Mouse (Mus musculus): ENCODE measurements around the gene Gm14403.
"Not testable (repeated sequence)": the region's sequence is repeated elsewhere in the genome, so short reads cannot be mapped to it uniquely, and the experiment has no call there.

The Gm14403 gene

DNA sequence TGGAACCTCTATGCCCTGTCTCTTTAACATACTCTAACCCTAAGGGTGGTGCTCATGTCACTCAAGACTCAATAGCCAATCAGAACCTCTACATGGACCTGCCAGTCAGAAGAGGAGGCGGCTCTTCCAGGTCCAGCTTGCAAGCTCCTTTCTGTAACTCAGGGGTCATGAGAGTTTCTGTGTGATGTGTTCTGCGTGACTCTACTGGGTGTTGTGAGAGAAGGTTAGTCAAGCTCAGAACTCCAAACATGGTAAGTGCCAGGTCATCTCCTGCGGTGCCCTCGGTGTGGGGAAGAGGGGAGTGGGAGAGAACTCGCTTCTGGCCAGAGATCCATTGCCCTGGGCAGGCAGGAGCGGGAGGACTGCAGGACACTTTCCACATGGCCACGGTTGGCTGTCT lies at the start of gene Gm14403:
Gene Gm14403 (plus strand): TSS at position 149 of the 400 bp plus-strand sequence.
- DNase-seq (ENCODE audit: low spot score), result peak; percentile 66

DNA sequence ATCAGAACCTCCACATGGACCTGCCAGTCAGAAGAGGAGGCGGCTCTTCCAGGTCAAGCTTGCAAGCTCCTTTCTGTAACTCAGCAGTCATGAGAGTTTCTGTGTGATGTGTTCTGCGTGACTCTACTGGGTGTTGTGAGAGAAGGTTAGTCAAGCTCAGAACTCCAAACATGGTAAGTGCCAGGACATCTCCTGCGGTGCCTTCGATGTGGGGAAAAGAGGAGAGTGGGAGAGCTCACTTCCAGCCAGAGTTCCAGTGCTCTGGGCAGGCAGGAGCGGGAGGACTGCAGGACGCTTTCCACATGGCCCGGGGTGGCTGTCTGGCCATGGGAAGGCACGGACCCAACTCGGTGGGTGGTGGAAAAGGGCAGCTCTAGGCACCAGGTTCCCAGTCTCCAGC lies 33.3 kb upstream of the Gm14403 start, which contains the start of gene Zfp970:
Gene Zfp970 (plus strand): TSS at position 58 of the 400 bp plus-strand sequence.
- DNase-seq (ENCODE audit: low spot score), result not testable (repeated sequence)

DNA sequence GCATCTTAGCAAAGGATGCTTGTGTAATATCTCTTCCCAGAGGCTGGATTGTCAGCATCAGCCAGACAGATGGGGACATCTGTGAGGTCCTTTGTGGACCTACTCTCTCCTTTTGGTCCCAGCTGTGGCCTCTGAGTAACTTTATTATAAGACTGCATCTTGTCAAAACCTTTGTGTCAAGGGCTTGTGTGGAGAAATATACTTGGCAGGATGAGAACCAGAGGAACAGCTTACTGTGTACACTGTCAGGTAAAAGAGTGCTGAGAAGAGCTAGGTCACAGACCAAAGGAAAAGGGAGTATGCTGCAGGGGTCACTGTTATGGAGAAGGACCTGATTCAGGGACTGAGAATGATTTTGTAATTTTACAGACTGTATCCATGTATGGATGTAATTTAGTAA lies 29.8 kb upstream of the Gm14403 start:
- DNase-seq (ENCODE audit: low spot score), result not testable (repeated sequence)

DNA sequence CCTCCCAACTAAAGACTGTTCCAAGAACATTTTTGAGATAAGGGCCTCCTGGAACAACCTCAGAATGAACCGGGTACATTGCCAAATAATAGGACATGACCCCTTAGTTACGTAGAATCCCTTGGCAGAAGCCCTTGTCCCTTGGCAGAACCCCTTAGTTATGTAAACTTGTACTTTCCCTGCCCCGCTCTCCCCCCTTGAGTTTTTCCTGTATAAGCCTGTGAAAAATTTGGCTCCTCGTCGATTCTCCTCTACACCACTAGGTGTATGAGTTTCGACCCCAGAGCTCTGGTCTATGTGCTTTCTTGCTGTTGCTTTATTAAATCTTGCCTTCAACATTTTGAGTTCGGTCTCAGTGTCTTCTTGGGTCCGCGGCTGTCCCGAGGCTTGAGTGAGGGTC lies 25.8 kb upstream of the Gm14403 start:
- DNase-seq (ENCODE audit: low spot score), result not testable (repeated sequence)

DNA sequence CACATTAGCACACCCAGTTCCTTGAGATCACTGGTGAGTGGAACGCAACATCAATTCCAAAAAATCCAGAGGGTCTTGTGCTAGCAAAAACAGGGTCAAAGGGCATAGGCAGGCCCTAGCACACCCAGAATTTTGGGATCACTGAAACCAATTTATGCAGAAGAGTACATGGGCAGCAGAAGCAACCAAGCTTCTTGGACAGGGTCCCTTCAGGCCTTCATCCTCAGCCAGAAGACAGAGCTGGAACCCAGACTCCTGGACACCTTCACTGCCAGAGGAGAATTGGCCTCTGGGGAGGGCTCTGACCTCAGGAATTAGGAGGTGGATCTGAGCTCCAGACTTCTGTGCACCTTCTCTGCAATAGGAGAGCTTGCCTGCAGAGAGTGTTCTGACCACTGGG lies 16.0 kb upstream of the Gm14403 start:
- DNase-seq (ENCODE audit: low spot score), result not testable (repeated sequence)

DNA sequence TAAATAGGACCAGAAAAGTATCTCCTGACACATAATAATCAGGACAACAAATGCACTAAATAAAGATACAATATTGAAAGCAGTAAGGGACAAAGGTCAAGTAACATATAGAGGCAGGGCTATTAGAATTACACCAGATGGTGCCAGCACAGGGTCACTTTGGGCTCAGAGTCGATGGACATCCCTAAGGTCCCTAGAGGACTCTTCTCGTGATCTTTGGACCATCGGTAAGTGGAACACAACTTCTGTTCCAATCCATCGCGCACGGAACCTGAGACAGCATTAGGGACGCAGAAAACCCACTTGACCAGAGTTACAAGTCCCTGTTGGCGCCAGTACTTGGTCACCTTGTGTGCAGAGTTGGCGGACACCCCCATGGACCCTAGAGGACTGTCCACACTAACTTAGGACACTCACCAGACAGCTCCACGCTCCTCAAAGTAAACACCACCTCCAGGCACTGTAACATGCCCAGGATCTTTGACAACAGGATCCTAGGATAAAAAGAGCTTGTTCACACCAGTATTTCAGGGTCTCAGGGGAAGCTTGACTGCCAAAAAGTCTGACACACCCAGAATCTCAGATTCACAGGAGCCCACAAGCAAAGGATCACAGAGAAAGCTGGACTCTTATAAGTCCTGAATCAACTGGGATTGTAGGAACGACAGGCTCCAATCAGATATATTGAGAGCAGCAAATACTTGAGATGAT lies 14.6 kb upstream of the Gm14403 start:
- not testable (repeated sequence) for DNase-seq (ENCODE audit: low spot score)

DNA sequence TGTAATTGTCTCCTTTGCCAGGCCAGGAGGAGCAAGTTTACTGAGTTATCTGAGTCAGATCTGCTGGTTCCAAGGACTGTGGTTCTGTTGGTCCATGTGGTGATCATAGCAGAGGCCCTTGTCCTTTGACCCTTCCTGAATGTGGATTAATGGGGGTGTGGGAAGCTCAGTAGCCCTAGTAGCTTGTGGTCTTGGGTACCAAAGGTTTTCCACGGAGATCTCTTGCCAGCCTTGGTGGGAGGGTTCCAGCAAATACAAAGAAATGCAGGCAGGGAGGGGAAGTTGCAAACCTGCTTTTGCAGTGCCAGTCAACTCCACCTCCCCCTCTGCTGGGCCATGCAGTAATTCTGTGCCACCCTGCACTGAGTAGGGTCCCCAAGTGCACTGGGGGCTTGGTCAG lies 1.2 kb downstream of the Gm14403 start:
- DNase-seq (ENCODE audit: low spot score), result not testable (repeated sequence)

DNA sequence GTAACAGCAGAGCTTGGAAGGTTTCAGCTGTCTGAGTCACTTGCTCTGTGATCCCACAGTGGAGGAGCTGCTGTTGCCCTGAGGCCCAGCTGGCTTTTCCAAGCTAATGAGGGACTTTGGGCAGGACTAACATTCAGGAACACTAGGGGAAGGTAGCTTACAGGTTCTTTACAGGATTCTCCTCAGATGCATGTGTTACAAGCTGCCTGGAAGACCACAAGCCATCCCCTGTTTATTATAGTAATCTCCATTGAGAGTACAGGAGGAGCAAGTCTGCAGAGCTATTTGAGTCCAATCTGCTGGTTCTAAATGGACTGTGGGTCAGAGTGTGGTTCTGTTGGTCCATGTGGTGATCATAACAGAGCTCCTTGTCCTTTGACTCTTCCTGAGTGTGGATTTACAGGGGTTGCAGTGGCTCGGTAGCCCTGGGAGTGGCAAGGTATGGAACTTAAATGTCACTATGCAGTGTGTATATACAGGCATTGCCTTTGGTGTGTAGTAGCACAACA lies 7.2 kb downstream of the Gm14403 start:
- DNase-seq (ENCODE audit: low spot score), result not testable (repeated sequence)

DNA sequence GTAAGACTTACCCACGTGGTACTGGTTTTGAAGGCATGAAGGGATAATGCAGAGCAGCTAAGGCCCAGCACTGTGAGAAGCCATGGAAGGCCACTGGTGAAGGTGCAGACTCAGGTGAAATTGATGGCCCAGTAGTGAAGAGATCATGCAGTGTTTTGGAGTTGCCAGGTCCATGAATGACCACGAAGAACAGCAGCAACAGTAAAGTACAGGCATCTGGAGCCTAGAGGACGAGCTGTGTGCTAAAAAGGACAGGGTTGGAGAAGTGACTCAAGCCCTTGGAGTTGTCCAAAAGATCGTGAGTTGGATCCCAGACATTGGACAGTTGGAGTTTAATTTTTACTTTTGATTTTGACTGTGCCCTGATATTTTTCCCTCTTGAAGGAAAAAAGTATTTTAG lies 13.4 kb downstream of the Gm14403 start:
- DNase-seq (ENCODE audit: low spot score), result not testable (repeated sequence)

DNA sequence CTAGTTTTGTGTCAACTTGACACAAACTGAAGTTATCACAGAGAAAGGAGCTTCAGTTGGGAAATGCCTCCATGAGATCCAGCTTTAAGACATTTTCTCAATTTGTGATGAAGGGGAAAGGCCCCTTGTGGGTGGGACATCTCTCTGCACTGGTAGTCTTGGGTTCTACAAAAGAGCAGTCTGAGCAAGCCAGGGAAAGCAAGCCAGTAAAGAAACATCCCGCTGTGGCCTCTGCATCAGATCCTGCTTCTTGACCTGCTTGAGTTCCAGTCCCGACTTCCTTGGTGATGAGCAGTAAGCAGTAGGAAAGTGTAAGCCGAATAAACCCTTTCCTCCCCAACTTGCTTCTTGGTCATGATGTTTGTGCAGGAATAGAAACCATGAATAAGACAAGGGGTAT lies 14.0 kb downstream of the Gm14403 start:
- DNase-seq (ENCODE audit: low spot score), result not testable (repeated sequence)

DNA sequence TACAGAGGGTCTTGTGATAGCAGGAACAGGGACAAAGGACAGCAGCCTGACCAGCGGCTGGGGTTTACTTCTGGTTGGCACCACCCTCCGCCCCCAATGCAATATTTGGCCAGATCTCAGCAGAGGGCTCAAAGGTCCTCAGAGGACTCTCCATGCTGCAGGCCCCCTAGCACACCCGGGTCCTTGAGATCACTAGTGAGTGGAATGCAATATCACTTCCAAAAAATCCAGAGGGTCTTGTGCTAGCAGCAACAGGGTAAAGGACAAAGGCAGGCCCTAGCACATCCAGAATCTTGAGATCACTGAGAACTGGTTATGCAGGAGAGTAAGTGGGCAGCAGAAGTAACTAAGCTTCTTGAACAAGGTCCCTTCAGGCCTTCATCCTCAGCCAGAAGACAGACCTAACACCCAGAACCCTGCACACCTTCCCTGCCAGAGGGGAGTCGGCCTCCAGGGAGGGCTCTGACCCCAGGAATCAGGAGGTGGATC lies 16.0 kb downstream of the Gm14403 start:
- not testable (repeated sequence) for DNase-seq (ENCODE audit: low spot score)

DNA sequence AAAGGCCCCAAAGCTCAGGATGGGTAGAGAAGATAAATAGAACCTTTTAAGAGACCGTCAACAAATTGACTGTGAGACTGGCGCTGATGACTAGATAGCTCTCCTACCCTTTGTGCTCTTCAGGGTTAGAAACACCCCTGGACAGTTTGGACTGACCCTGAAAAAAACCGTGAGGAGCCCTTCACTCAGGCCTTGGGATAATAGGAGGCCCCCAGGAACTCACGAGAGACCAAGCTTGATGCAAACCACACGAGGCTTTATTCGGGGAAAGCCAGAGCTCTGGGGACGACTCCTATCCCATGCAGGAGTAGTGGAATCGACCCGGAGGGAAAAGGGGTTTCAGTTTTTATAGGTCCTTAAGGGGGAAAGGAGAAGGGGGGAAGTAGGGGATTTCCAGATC lies 19.7 kb downstream of the Gm14403 start:
- not testable (repeated sequence) for DNase-seq (ENCODE audit: low spot score)

DNA sequence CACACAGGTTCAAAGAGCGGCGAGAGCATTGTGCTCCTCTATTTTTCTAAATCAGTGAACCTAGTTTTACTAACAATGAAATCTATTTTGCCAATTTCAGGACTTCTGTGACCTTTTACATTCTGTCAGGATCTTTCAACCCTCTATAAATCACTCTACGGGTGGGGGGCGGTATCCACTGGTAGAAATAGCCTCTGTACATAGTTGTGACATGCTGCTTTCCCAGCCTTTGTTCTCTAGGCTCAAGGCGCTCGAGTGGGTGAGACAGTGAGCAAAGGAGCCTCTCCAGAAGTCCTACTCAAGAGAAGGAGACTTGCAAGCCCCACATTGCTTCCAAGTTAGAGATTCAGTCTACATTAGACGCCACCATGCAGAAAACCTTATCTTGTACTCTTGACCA lies 20.3 kb downstream of the Gm14403 start:
- not testable (repeated sequence) for DNase-seq (ENCODE audit: low spot score)

DNA sequence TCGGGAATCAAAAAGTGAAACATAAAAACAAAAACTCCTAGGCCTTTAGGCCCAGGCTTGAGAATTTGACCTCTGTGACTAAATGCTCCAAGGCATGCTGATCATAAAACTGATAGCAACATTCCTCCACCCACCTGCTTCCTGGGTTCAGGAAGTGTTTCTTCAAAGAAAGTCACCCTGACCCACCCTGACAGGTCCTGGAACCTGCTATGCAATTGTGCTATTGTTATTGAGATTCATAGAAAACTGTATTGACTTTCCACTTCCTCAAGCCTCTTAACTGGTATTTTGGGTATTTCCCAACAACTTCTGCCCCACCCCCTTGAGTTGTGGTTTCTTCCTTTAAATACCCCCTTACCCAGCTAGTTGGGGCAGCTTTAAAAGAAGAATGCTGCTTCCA lies 20.9 kb downstream of the Gm14403 start:
- DNase-seq (ENCODE audit: low spot score), result not testable (repeated sequence)

DNA sequence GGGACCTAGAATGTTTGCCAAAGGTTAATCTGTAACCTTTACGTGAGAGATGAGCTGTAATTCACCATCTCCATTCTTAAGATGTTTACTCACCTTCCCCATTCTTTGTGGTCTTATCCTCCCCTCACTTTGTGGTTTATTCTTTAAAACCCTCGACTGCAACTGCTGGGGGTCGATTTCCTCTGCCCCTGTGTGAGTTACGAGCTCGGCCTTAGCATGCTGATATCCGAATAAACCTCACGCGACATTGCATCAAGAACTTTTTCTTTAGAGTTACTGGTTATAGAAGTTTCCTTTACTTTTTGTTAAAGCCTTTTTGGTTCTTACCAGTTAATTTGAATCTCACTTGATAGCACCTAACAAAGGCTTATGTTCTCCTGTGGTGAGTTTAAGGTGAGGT lies 22.0 kb downstream of the Gm14403 start:
- DNase-seq (ENCODE audit: low spot score), result no peak

DNA sequence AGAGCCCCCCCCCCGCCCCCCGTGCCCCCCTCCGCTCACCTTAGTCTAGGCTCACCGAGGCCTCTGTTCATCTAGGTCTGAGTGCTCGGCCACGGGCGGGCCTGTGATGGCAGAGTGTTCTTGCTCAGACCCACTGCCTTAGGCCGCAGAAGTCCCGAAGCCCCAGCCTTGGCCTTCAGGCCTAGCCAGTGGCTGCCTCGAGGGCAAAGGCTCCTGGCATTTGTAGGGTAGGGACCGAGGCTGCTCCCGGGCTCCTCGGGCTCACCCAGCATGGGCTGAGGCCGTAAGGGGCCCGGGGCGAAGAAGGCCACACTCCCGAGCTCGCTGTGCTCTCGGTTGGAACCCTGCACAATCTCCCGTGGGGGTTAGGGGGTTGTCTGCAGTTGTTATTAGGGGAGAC lies 25.0 kb downstream of the Gm14403 start:
- no peak for DNase-seq (ENCODE audit: low spot score)

DNA sequence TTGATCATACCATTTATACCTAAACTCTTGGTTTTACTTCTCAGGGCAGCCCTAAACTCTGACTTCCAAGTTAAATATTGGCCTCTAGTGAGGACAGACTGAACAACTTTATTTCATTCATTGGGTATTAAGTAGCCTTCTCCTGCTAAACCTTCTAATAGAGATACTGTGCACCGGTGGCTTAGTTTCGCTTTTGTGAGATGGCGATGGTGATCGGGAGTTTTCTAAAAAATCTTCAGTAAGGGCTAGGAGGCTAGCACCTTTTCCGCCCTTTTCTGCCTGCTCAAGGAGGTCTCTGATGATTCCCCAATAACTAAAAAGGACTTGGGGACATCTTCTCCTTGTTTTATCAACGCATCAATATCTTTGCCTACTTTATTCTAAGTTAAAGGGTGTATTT lies 25.7 kb downstream of the Gm14403 start:
- DNase-seq (ENCODE audit: low spot score), result not testable (repeated sequence)

DNA sequence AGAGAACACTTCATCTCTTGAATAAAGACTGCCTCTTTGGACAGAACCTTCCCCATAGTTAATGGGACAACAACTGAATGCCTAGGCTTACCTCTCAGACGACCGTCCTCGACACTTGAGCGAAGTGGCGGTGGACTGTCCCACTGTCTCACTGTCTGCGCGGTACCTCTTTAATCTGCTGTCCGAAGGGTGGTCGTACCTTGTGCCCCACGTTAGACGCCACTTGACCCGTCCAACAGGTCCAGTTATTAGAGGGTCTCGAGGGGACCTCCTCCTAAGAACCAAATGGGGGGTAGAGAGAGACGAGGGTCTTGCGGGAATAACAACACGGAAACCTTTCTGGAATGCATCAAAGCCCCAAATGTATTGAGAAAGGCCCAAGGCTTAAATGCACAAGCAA lies 26.2 kb downstream of the Gm14403 start:
- not testable (repeated sequence) for DNase-seq (ENCODE audit: low spot score)

DNA sequence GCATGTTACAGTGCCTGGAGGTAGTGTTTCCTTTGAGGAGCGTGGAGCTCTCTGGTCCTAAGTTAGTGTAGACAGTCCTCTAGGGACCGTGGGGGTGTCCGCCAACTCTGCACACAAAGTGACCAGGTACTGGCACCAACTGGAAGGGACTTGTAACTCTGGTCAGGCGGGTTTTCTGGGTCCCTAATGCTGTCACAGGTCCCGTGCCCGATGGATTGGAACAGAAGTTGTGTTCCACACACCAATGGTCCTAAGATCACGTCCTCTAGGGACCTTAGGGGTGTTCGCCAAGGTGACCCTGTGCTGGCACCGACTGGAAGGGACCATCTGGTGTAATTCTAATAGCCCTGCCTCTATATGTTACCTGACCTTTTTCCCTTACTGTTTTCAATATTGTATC lies 37.9 kb downstream of the Gm14403 start:
- DNase-seq (ENCODE audit: low spot score), result no peak

DNA sequence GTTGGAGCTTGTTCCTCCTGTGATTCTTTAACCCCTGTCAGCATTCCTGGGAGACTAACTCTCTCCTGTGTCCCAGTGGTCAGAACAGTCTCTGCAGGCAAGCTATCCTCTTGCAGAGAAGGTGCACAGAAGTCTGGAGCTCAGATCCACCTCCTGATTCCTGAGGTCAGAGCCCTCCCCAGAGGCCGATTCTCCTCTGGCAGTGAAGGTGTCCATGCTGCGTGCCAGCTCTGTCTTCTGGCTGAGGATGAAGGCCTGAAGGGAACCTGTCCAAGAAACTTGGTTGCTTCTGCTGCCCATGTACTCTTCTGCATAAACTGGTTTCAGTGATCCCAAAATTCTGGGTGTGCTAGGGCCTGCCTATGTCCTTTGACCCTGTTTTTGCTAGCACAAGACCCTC lies 39.1 kb downstream of the Gm14403 start:
- DNase-seq (ENCODE audit: low spot score), result not testable (repeated sequence)

DNA sequence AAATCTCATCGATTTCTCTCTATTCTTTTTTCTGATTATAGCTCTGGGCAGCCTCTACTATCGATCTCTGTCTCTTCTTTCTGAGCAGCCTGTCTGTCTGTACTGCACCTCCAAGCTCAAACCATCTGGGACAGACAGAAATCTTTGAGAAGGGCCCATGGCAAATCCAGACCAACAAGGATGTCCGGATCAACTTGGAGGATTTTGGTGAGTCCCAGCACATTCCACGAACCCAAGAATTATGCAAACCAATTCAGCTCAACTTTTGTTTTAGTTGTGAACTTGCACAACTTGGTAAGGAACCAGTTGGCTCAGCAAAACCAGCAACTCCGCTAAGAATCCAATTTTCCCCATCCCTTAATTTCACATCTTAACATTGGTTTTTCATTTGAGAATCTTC lies 39.7 kb downstream of the Gm14403 start:
- not testable (repeated sequence) for DNase-seq (ENCODE audit: low spot score)

DNA sequence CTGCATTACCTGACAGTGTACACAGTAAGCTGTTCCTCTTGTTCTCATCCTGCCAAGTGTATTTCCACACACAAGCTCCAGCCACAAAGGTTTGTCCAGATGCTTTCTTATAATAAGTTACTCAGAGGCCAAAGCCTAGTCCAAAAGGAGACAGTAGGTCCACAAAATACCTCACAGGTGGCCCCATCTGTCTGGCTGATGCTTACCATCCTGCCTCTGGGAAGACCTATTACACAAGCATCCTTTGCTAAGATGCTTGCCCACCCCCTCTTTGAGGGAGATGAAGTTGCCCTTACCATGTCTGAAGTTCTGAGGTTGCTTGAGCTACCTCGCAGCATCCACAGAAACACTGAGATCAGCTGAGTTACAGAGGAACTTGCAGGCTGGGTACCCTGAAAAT lies 57.2 kb downstream of the Gm14403 start:
- not testable (repeated sequence) for DNase-seq (ENCODE audit: low spot score)
